Mouse (Mus musculus) ES-Bruce4 (cell line): ENCODE results near the gene Gm5916.

Source experiments
- CTCF ChIP-seq: IDR thresholded peaks from one replicate; pipeline ENCODE4 v1.8.1; 2011; ENCODE audit warnings: low read depth, low read length
- POLR2A ChIP-seq: IDR thresholded peaks from one replicate; pipeline ENCODE4 v1.8.1; 2011; ENCODE audit warnings: low read length; ENCODE audit not compliant: insufficient read depth

- no peak for TF ChIP-seq CTCF
- no peak for TF ChIP-seq POLR2A
Measured at GRCm38 (mm10) chr9:36128679-36129078, at the start of gene Gm5916.
